Mouse (Mus musculus): ENCODE data around the gene Tjap1.

Tjap1 gene

GRCm38 (mm10) chr17:46282483-46283123 lies at the start of gene Tjap1:
Gene Tjap1, minus strand, starts transcription at chr17:46283026.
- in situ Hi-C loops (cut with MboI, MseI): no loop called here

- in situ Hi-C loops (cut with MboI, MseI): no loop called here
Measured at GRCm38 (mm10) chr17:46328723-46329122, 45.9 kb upstream of the Tjap1 start.

GRCm38 (mm10) chr17:46327906-46328534 lies 45.2 kb upstream of the Tjap1 start, which contains the start of gene Abcc10:
Gene Abcc10, minus strand, starts transcription at chr17:46328352.
- in situ Hi-C loops (cut with MboI, MseI): no loop called here

GRCm38 (mm10) chr17:46327413-46327905 lies 44.6 kb upstream of the Tjap1 start:
- in situ Hi-C loops (cut with MboI, MseI): no loop called here

GRCm38 (mm10) chr17:46322046-46322823 lies 39.4 kb upstream of the Tjap1 start:
- in situ Hi-C loops (cut with MboI, MseI): no loop called here

- in situ Hi-C loops (cut with MboI, MseI): no loop called here
Measured at GRCm38 (mm10) chr17:46320492-46320891, 37.7 kb upstream of the Tjap1 start.

- in situ Hi-C loops (cut with MboI, MseI): no loop called here
Measured at GRCm38 (mm10) chr17:46315813-46316212, 33.0 kb upstream of the Tjap1 start.

- in situ Hi-C loops (cut with MboI, MseI): no loop called here
Measured at GRCm38 (mm10) chr17:46313135-46313715, 30.4 kb upstream of the Tjap1 start.

- in situ Hi-C loops (cut with MboI, MseI): no loop called here
Measured at GRCm38 (mm10) chr17:46310515-46310914, 27.7 kb upstream of the Tjap1 start.

- in situ Hi-C loops (cut with MboI, MseI): no loop called here
Measured at GRCm38 (mm10) chr17:46309835-46310234, 27.0 kb upstream of the Tjap1 start.

GRCm38 (mm10) chr17:46306956-46307355 lies 24.1 kb upstream of the Tjap1 start:
- in situ Hi-C loops (cut with MboI, MseI): no loop called here

GRCm38 (mm10) chr17:46304184-46304583 lies 21.4 kb upstream of the Tjap1 start:
- in situ Hi-C loops (cut with MboI, MseI): no loop called here

GRCm38 (mm10) chr17:46301892-46302291 lies 19.1 kb upstream of the Tjap1 start:
- in situ Hi-C loops (cut with MboI, MseI): no loop called here

GRCm38 (mm10) chr17:46298220-46298913 lies 15.5 kb upstream of the Tjap1 start:
- in situ Hi-C loops (cut with MboI, MseI): no loop called here

GRCm38 (mm10) chr17:46297364-46298219 lies 14.8 kb upstream of the Tjap1 start, which contains the start of gene Dlk2:
Gene Dlk2, plus strand, starts transcription at chr17:46297421.
- in situ Hi-C loops (cut with MboI, MseI): no loop called here

GRCm38 (mm10) chr17:46297028-46297363 lies 14.2 kb upstream of the Tjap1 start:
- in situ Hi-C loops (cut with MboI, MseI): no loop called here

- in situ Hi-C loops (cut with MboI, MseI): no loop called here
Measured at GRCm38 (mm10) chr17:46296601-46297000, 13.8 kb upstream of the Tjap1 start.

- in situ Hi-C loops (cut with MboI, MseI): no loop called here
Measured at GRCm38 (mm10) chr17:46287678-46288095, 4.9 kb upstream of the Tjap1 start.

- in situ Hi-C loops (cut with MboI, MseI): no loop called here
Measured at GRCm38 (mm10) chr17:46285407-46285806, 2.6 kb upstream of the Tjap1 start.

- in situ Hi-C loops (cut with MboI, MseI): no loop called here
Measured at GRCm38 (mm10) chr17:46284653-46285052, 1.8 kb upstream of the Tjap1 start.
